Mouse (Mus musculus): ENCODE results near the gene Serpinb6a. TPM values are rescaled to one million over a fixed set of nuclear protein-coding genes. Genes with fewer than 3 reads are reported as not detected.

Serpinb6a gene
- total RNA-seq, 2 experiments from 2014 or later, result 40.4 to 51.1 TPM

DNA sequence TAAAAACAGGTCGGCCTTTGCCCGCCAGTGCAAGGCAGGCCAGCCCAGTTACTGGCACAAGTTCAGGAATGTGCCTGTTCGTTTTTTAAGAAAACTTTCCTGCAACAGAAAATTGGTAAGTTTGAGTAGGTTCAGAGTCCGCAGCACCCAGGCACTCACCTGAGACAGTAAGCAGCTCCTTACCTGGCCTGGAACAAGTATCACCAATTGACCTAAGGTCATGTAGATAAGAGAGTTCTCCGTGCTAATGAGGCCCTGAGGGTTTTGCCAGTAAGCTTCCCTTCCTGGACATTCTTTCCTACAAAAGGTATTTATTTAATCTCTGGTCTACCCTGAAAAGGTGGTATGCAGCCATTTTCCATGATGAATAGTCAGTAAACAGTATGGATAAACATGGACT, 80.9 kb downstream of the Serpinb6a start:
- DNase-seq (ENCODE audit: low spot score in 2 of 2), result no peak

- no peak for DNase-seq (ENCODE audit: low spot score in 2 of 2)
These were observed 81.6 kb downstream of the Serpinb6a start for GRCm38 (mm10) chr13:33921041-33921440.

DNA sequence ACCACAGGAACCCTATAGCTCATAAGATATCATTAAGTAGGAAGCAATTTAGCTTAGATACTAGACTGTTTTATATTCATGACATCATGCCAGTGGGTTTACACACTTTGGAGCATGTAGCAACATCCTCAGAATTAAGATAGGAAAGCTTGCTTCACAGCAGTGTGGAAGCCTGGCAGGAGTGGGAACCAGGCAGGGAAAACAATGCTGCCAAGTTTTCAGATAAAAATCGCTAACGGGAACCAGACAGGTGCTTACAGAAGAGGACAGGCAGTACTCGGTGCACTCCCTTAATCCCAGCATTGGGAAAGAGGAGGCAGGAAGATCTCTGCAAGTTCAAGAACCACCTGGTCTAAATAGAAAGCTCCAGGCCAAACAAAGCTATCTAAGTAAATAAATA, 95.8 kb downstream of the Serpinb6a start:
- no peak for DNase-seq (ENCODE audit: low spot score in 2 of 2)

- no peak for DNase-seq (ENCODE audit: low spot score in 2 of 2)
These were observed 97.2 kb downstream of the Serpinb6a start, which contains the start of gene Serpinb6c for GRCm38 (mm10) chr13:33905176-33905954. Serpinb6c (minus strand) TSS chr13:33905708.

DNA sequence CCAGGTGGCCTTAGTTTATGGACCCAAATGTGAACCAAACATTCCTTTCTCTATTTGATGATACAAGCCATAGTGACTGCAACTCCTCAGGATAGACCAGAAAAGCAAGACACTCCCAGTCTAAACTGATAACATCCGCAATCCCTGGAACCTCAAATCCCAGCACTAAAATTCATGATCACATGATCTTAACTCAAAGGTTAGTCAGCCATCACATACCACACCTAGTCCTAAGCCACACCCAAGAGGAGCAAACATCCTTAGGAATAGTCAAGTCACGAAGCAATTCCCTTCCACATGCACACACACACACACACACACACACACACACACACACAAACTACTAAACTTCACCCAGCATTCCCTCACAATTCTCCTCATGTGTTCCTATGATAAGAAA, 99.3 kb downstream of the Serpinb6a start:
- no peak for DNase-seq (ENCODE audit: low spot score in 2 of 2)

GRCm38 (mm10) chr13:33894207-33894606, 108.4 kb downstream of the Serpinb6a start:
- DNase-seq (ENCODE audit: low spot score in 2 of 2), result peak in 1 of 2 experiments; percentile 26

Other genes starting within 250 kb of the Serpinb6a start
- not detected for gene Serpinb6e, start 159.4 kb downstream of the Serpinb6a start, total RNA-seq (2021)
- gene Serpinb6c, start 97.1 kb downstream of the Serpinb6a start, total RNA-seq (2021), result under 1 TPM; 0.25 to 0.47 TPM
- gene Nqo2, start 38.1 kb downstream of the Serpinb6a start, total RNA-seq (2021), result 1 to 10 TPM; 6.9 to 8.6 TPM
- 1 to 10 TPM; 6.2 to 6.6 TPM for gene Ripk1, start 431 bp downstream of the Serpinb6a start, total RNA-seq (2021)
- 10 to 100 TPM; 52.0 to 56.0 TPM for gene Bphl, start 34.8 kb upstream of the Serpinb6a start, total RNA-seq (2021)
- 100 to 1,000 TPM; 919 to 955 TPM for gene Tubb2a, start 75.2 kb upstream of the Serpinb6a start, total RNA-seq (2021)
- gene Tubb2b, start 127.7 kb upstream of the Serpinb6a start, total RNA-seq (2021), result 100 to 1,000 TPM; 192 to 215 TPM
- gene Psmg4, start 160.2 kb upstream of the Serpinb6a start, total RNA-seq (2021), result 10 to 100 TPM; 24.9 to 29.2 TPM